Mouse (Mus musculus): ENCODE measurements at regions not wholly inside any gene's neighbourhood (a gene's known extent, or its start where the extent isn't known, plus 50 kb on each side); places are given as distances from the start of the nearest gene placed in this dataset.

DNA sequence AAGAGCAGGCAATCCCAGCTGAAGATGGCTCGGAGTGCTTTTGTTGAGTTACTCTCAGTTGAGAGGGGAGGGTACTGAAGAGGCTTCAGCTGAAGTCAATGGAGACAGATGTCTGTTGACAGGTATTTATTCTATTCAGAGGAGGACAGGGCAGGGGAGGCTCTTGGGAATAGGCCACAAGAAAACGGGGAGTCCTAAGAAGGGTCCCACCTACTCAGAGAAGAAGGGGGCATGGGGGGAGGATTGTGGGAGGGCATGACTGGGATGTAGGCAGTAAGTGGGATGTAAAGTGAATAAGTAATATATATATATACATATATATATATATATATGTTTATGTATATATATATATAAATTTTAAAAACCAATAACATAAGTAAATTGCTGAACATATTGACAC is 73.9 kb upstream of the Zdhhc17 start:
- TF ChIP-seq POLR2A (IDR thresholded peaks at IDR 0.05; ENCODE audit: insufficient read depth, low read depth, low read length) = no peak
- no peak for TF ChIP-seq CTCF (IDR thresholded peaks at IDR 0.05)
